Mouse (Mus musculus): ENCODE measurements at regions not wholly inside any gene's neighbourhood (a gene's known extent, or its start where the extent isn't known, plus 50 kb on each side); places are given as distances from the start of the nearest gene placed in this dataset.

DNA sequence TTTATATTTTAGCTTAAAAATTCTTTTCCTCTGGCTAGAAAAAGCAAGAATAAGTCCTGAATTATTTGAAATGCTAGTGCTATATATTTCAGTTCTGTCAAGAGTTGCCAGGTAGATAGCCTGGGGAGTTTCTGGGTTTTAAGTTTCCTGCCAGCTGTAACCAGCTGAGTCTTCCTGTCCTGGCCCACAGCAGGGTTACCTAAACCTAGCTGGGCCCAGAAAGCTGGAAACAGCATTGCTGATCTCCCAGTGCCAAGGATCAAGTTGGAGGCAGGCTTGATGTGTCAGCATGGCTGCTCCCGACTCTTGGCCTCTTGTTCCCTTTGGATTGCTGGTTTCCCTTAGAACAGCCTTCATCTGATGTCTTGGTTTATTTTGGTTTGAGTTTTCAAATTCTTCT lies 122.8 kb upstream of the Tnfaip3 start:
- no peak for DNase-seq (ENCODE audit: low read depth, low spot score)
- Histone ChIP-seq H3K27me3 (ENCODE audit: control insufficient read depth in 1 of 2, insufficient read depth in 2 of 2, low read length in 2 of 2) (no peaks in the 10 kb centered on the region; a peak in 2 of 4 replicates), H3K27ac (ENCODE audit: control insufficient read depth, low read depth, low read length) (no peak overlapping the region), H3K9ac (ENCODE audit: control insufficient read depth, low read depth, low read length, poor library complexity, severe bottlenecking) (no peak overlapping the region), H3K4me3 (ENCODE audit: control insufficient read depth in 1 of 2, insufficient read depth in 1 of 2, low read depth in 2 of 2, low read length in 2 of 2) (no peak overlapping the region), H3K9me3 (replicated peaks; ENCODE audit: insufficient read depth, low read length) (no peaks in the 10 kb centered on the region), H3K79me2 (ENCODE audit: control insufficient read depth, insufficient read depth, low read length, poor library complexity) (no peaks in the 10 kb centered on the region), H3K4me1 (ENCODE audit: control insufficient read depth in 1 of 2, insufficient read depth in 2 of 2, low read length in 2 of 2) (no peaks in the 10 kb centered on the region), H3K36me3 (ENCODE audit: control insufficient read depth in 1 of 2, insufficient read depth in 2 of 2, low read length in 2 of 2) (no peaks in the 10 kb centered on the region)
- TF ChIP-seq CHD1 (IDR thresholded peaks at IDR 0.05; ENCODE audit: low read depth, low read length) (no peak), EP300 (IDR thresholded peaks at IDR 0.05; ENCODE audit: low read depth in 1 of 2, low read length in 2 of 2) (no peak), MAX (IDR thresholded peaks at IDR 0.05; ENCODE audit: low read length) (no peak), GABPA (IDR thresholded peaks at IDR 0.05; ENCODE audit: low read depth, low read length) (no peak), USF1 (IDR thresholded peaks at IDR 0.05; ENCODE audit: low read depth, low read length) (no peak), RCOR1 (IDR thresholded peaks at IDR 0.05; ENCODE audit: low read depth, low read length) (no peak), MAZ (IDR thresholded peaks at IDR 0.05; ENCODE audit: low read depth, low read length) (no peak), SIN3A (IDR thresholded peaks at IDR 0.05; ENCODE audit: low read length) (no peak), ZC3H11A (IDR thresholded peaks at IDR 0.05; ENCODE audit: low read depth, low read length) (no peak), ETS1 (IDR thresholded peaks at IDR 0.05; ENCODE audit: low read depth, low read length) (no peak), CTCF (IDR thresholded peaks at IDR 0.05 in 2 of 3, conservative IDR thresholded peaks at IDR 0.05 in 1 of 3; ENCODE audit: control insufficient read depth in 1 of 3, insufficient read depth in 1 of 3, low read depth in 2 of 3, low read length in 3 of 3, poor library complexity in 1 of 3, severe bottlenecking in 1 of 3) (no peak), ZNF384 (IDR thresholded peaks at IDR 0.05; ENCODE audit: low read depth, low read length) (no peak), POLR2A (IDR thresholded peaks at IDR 0.05; ENCODE audit: control insufficient read depth in 1 of 2, insufficient read depth in 1 of 2, low read depth in 1 of 2, low read length in 2 of 2, poor library complexity in 1 of 2) (no peak), MEF2A (IDR thresholded peaks at IDR 0.05; ENCODE audit: extremely low read depth, insufficient replicate concordance, low read depth, low read length, poor library complexity, severe bottlenecking) (no peak), BHLHE40 (IDR thresholded peaks at IDR 0.05; ENCODE audit: borderline replicate concordance, low read depth, low read length) (no peak)

DNA sequence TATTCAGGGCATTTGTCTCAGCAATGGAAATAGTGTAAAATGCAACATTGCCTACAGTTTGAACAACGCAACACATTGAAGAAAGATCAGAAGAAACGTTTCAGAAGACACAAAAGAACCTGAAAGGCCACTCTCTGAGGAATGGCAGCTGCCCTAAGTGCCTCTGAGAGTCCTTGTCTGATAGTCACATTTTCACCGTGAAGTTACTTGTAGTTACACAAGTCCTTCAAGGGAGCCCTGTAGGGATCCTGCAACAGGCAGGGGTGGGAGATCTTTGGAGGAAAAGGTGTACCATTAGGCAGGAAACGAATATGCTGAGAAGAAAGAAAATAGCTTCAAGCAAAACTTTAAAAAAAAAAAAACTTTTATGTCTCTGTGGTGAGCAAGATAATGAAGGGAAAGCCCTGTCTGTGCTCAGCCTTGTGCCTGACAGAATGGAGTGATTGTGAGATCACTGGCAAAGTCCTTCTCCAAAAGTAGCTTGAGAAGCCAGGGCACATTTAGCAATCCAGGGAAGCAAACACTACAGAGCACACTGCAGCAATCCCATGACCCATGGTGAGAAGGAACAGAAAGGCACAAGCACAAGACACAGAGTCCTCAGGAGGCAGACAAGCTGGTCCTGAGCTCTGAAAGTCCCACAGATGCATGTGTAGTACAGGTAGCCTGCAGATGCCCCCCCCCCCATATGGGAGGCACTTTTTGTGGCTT lies 112.3 kb upstream of the Tnfaip3 start:
- DNase-seq (ENCODE audit: low read depth, low spot score): no peak

More for the DNA sequence above, 112.3 kb upstream of the Tnfaip3 start:
- H3K9me3 ChIP-seq (replicated peaks; ENCODE audit: insufficient read depth, low read length): no peaks in the 10 kb centered on the region
- H3K27ac ChIP-seq (ENCODE audit: control insufficient read depth, low read depth, low read length): no peak overlapping the region
- no peaks in the 10 kb centered on the region for H3K27me3 ChIP-seq (ENCODE audit: control insufficient read depth in 1 of 2, insufficient read depth in 2 of 2, low read length in 2 of 2)
- no peaks in the 10 kb centered on the region for H3K36me3 ChIP-seq (ENCODE audit: control insufficient read depth in 1 of 2, insufficient read depth in 2 of 2, low read length in 2 of 2)
- H3K79me2 ChIP-seq (ENCODE audit: control insufficient read depth, insufficient read depth, low read length, poor library complexity): no peaks in the 10 kb centered on the region
- no peak overlapping the region for H3K9ac ChIP-seq (ENCODE audit: control insufficient read depth, low read depth, low read length, poor library complexity, severe bottlenecking)
- no peak overlapping the region for H3K4me3 ChIP-seq (ENCODE audit: control insufficient read depth in 1 of 2, insufficient read depth in 1 of 2, low read depth in 2 of 2, low read length in 2 of 2)
- no peaks in the 10 kb centered on the region for H3K4me1 ChIP-seq (ENCODE audit: control insufficient read depth in 1 of 2, insufficient read depth in 2 of 2, low read length in 2 of 2)
- TF ChIP-seq ZKSCAN1 (IDR thresholded peaks at IDR 0.05; ENCODE audit: low read depth, low read length) (no peak), MAX (IDR thresholded peaks at IDR 0.05; ENCODE audit: low read length) (no peak), CHD2 (IDR thresholded peaks at IDR 0.05; ENCODE audit: low read length) (no peak), NELFE (IDR thresholded peaks at IDR 0.05; ENCODE audit: low read depth, low read length) (no peak), RCOR1 (IDR thresholded peaks at IDR 0.05; ENCODE audit: low read depth, low read length) (no peak), POLR2AphosphoS5 (IDR thresholded peaks at IDR 0.05; ENCODE audit: borderline replicate concordance, low read depth, low read length) (no peak), USF2 (IDR thresholded peaks at IDR 0.05; ENCODE audit: borderline replicate concordance in 1 of 2, insufficient read depth in 1 of 2, low read depth in 1 of 2, low read length in 2 of 2) (no peak), TAL1 (IDR thresholded peaks at IDR 0.05; ENCODE audit: low read length) (no peak), JUND (IDR thresholded peaks at IDR 0.05; ENCODE audit: low read depth, low read length) (no peak), UBTF (IDR thresholded peaks at IDR 0.05; ENCODE audit: borderline replicate concordance, insufficient read depth, low read depth, low read length) (no peak), ZC3H11A (IDR thresholded peaks at IDR 0.05; ENCODE audit: low read depth, low read length) (no peak), CTCF (IDR thresholded peaks at IDR 0.05 in 2 of 3, conservative IDR thresholded peaks at IDR 0.05 in 1 of 3; ENCODE audit: control insufficient read depth in 1 of 3, insufficient read depth in 1 of 3, low read depth in 2 of 3, low read length in 3 of 3, poor library complexity in 1 of 3, severe bottlenecking in 1 of 3) (no peak), ZMIZ1 (IDR thresholded peaks at IDR 0.05; ENCODE audit: low read depth, low read length) (no peak), NRF1 (IDR thresholded peaks at IDR 0.05; ENCODE audit: insufficient read depth, low read depth, low read length, poor library complexity, severe bottlenecking) (no peak), ELF1 (IDR thresholded peaks at IDR 0.05; ENCODE audit: low read depth, low read length) (no peak)
